Mouse (Mus musculus): ENCODE measurements at regions not wholly inside any gene's neighbourhood (a gene's known extent, or its start where the extent isn't known, plus 50 kb on each side); places are given as distances from the start of the nearest gene placed in this dataset.
A peak's percentile ranks its signal among the peaks of the same experiment; 100 is the strongest.

DNA sequence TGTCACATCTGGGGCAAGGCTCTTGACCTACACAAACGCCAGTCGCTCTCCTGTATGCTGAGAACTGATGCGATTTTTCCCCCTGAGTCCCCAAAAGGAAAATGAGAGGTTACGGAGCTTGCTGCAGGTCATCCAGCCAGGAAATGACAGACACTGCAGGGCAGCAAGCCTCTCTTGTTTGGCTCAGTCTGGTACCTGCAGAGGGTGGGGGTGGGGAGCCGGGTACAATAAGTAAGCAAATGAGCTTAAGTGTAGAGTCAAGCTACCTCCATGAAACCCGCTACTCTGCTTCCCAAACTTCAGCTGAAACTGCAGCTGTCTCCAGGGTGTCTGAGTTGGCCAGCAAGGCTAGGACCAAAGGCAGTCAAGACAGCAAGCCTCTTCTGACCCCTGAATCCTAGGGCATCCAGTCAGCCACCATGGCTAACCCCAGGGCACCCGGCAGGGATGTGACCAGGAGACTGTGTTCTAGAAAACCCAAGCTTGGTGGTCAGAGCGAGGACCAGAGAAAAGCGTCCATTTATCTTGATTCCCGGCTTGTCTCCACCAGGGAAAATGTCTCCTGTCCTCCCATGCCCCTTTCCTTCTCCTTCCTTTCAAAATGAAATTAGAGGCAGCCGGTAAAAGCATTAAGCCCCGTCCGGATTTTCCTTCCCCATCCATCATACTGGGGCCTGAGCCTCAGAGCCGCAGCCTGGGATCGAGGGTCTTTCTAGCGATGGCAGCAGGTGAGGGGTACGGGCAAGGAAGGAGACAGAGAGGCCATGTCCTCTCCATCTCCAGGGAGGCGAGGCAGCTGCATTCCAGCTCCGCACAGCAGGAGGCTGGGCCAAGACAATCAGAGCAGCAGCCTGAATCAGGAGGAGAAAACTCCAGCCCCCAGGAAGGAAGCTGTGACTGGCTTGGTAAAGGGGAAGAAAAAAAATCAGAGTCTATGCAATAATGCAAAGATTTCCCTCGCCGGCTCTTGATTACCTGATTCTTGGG, 100.2 kb upstream of the Rpl38 start:
- 11% methylated on average over 21 of the region's 21 CpGs for WGBS
- H3K36me3 ChIP-seq (ENCODE audit: insufficient read depth), result no peaks in the 10 kb centered on the region
- H3K4me2 ChIP-seq, result no peak overlapping the region
- H3K9ac ChIP-seq, result no peak overlapping the region
- peaks cover 6% of the 10 kb centered on the region; the same call in 1 of the 2 replicates for H3K9me3 ChIP-seq (ENCODE audit: low read depth, low read length)
- H3K27me3 ChIP-seq (ENCODE audit: insufficient read depth, low read length), result peaks cover 20% of the 10 kb centered on the region; the same call in 1 of the 2 replicates
- no peak for TF ChIP-seq CTCF (IDR thresholded peaks at IDR 0.05; ENCODE audit: low read depth)
- no peak overlapping the region for H3K27ac ChIP-seq (ENCODE audit: low read depth)
- H3K4me3 ChIP-seq (ENCODE audit: low read depth, low read length), result no peak overlapping the region
- no peak for DNase-seq
- no peaks in the 10 kb centered on the region for H3K4me1 ChIP-seq (ENCODE audit: insufficient read depth)
- ATAC-seq (ENCODE audit: insufficient read depth), result no peak

DNA sequence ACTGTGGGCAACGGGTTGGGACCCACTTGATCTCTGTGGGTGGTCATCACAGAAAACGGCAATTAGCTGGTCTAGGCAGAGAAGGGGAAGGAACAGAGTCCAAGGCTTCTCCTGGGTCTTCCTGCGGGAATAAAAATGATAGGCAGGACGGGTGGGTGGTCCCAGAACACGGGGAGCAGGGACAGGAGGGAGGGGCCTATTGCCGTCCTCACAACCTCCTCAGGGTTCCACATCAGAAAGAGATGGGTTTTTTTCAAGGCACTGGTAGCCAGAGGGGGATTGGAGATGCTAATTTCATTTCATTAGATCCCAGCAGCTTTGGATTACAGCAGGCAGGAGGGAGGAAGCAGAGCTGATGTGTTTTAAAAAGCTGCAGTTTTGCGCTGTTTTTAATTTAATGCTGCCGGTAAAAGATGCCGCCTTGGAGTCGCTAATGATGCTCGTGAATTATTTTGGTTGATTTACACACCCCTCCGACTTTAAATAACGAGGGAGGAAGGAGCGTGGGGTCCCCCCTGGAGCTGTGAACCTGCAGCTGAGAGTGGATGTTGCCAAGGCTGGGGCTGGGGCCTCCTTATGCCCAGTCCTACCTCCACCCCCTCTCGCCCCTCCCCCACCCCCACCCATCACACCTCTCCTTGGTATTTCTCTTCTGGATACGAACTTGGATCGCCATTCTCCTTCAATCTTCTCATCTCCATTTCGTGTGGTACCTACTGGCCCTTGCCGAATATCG, 101.1 kb upstream of the Rpl38 start:
- Histone ChIP-seq H3K9ac (no peak overlapping the region), H3K4me3 (ENCODE audit: low read depth, low read length) (no peak overlapping the region), H3K4me2 (no peak overlapping the region), H3K36me3 (ENCODE audit: insufficient read depth) (no peaks in the 10 kb centered on the region), H3K27ac (ENCODE audit: low read depth) (no peak overlapping the region), H3K9me3 (ENCODE audit: low read depth, low read length) (peaks cover 6% of the 10 kb centered on the region; the same call in 1 of the 2 replicates), H3K27me3 (ENCODE audit: insufficient read depth, low read length) (peaks cover 20% of the 10 kb centered on the region; the same call in 1 of the 2 replicates), H3K4me1 (ENCODE audit: insufficient read depth) (no peaks in the 10 kb centered on the region)
- ATAC-seq (ENCODE audit: insufficient read depth) (no peak), DNase-seq (no peak)
- whole genome bisulfite sequencing, result 11% methylated on average over 20 of the region's 20 CpGs
- TF ChIP-seq CTCF (IDR thresholded peaks at IDR 0.05; ENCODE audit: low read depth), result no peak

DNA sequence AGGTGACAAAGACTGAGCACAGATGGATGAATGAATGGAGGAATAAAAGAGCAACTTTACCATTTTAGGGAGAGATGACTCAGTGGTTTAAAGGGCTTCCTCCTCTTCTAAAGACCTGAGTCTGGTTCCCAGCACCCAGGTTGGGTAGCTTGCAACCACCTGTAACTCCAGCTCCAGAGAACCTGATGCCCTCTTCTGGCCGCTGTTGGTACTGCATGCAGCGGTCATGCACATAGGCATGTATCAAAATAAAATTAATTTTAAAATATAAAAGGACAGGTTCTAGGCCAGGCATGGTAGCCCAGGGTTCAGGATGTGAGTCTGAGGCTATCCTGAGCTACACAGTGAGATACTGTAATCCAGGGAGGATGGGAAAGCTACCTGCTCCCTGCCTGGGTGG, 103.4 kb upstream of the Rpl38 start:
- H3K4me2 ChIP-seq, result no peak overlapping the region
- H3K4me1 ChIP-seq (ENCODE audit: insufficient read depth), result 0 out of 2 replicates have a peak, but pooled peaks cover 3% of the 10 kb centered on the region
- H3K4me3 ChIP-seq (ENCODE audit: low read depth, low read length), result no peak overlapping the region
- no peak overlapping the region for H3K27ac ChIP-seq (ENCODE audit: low read depth)
- 84% methylated on average over 2 of the region's 2 CpGs for WGBS
- DNase-seq (no peak), ATAC-seq (ENCODE audit: insufficient read depth) (no peak)
- H3K27me3 ChIP-seq (ENCODE audit: insufficient read depth, low read length), result peaks cover 20% of the 10 kb centered on the region; the same call in 1 of the 2 replicates
- TF ChIP-seq CTCF (IDR thresholded peaks at IDR 0.05; ENCODE audit: low read depth), result peak; percentile 43; the same call in 1 of the 2 replicates
- H3K9me3 ChIP-seq (ENCODE audit: low read depth, low read length), result peaks cover 6% of the 10 kb centered on the region; the same call in 1 of the 2 replicates
- no peak overlapping the region for H3K9ac ChIP-seq
- H3K36me3 ChIP-seq (ENCODE audit: insufficient read depth), result no peaks in the 10 kb centered on the region

DNA sequence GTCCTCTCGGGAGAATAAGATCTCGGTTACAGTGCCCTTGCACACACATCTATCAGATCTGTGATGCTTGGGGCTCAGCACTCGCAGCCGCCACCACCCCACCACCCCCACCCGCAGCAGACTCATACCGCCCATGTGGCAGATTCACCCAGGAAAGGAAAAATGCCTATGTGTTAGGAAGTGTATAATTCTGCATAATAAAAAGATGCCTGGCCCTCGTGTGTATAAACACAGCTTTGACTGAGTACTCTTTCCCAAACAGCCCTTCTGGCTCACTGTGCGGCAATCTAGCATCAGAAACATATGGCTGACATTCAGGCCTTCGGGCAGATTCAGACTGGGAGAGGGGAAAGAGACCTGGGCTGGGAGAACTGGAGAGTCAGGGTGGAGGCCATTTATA, 105.2 kb upstream of the Rpl38 start:
- Histone ChIP-seq H3K4me1 (ENCODE audit: insufficient read depth) (0 out of 2 replicates have a peak, but pooled peaks cover 3% of the 10 kb centered on the region), H3K27me3 (ENCODE audit: insufficient read depth, low read length) (peaks cover 14% of the 10 kb centered on the region; the same call in 1 of the 2 replicates), H3K9me3 (ENCODE audit: low read depth, low read length) (peaks cover 6% of the 10 kb centered on the region; the same call in 1 of the 2 replicates), H3K4me3 (ENCODE audit: low read depth, low read length) (no peak overlapping the region), H3K27ac (ENCODE audit: low read depth) (no peak overlapping the region), H3K4me2 (no peak overlapping the region), H3K9ac (no peak overlapping the region), H3K36me3 (ENCODE audit: insufficient read depth) (no peaks in the 10 kb centered on the region)
- no peak for TF ChIP-seq CTCF (IDR thresholded peaks at IDR 0.05; ENCODE audit: low read depth)
- WGBS, result 67% methylated on average over 9 of the region's 9 CpGs
- ATAC-seq (ENCODE audit: insufficient read depth) (no peak), DNase-seq (no peak)

DNA sequence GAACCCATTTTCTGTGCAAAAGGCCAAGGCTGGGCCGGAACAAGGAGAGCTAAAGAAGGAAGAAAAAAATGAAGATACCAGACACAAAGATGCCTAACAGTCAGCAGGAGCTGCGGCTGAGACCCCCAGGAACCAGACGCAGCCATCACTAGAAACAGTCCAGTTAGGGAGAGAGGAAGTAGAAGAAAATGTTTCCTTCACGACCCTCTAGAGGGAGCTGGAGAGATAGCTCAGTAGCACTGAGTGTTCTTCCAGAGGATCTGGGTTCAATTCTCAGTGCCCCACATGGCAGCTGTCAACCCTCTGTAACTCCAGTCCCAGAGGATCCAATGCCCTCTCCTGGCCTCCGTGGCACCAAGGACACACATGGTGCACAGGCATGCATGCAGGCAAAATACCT, 113.7 kb upstream of the Rpl38 start:
- 0 out of 2 replicates have a peak overlapping the region, but pooled peaks have one; percentile 21 for H3K27ac ChIP-seq (ENCODE audit: low read depth)
- H3K27me3 ChIP-seq (ENCODE audit: insufficient read depth, low read length), result no peaks in the 10 kb centered on the region
- H3K9ac ChIP-seq, result no peak overlapping the region
- H3K4me1 ChIP-seq (ENCODE audit: insufficient read depth), result peaks cover 6% of the 10 kb centered on the region; the same call in 1 of the 2 replicates
- H3K4me3 ChIP-seq (ENCODE audit: low read depth, low read length), result no peak overlapping the region
- no peak overlapping the region for H3K4me2 ChIP-seq
- H3K36me3 ChIP-seq (ENCODE audit: insufficient read depth), result no peaks in the 10 kb centered on the region
- 0 out of 2 replicates have a peak, but pooled peaks have one; percentile 23 for TF ChIP-seq CTCF (IDR thresholded peaks at IDR 0.05; ENCODE audit: low read depth)
- DNase-seq (peak; percentile 28), ATAC-seq (ENCODE audit: insufficient read depth) (no peak)
- H3K9me3 ChIP-seq (ENCODE audit: low read depth, low read length), result no peaks in the 10 kb centered on the region
- WGBS, result 49% methylated on average over 5 of the region's 5 CpGs

DNA sequence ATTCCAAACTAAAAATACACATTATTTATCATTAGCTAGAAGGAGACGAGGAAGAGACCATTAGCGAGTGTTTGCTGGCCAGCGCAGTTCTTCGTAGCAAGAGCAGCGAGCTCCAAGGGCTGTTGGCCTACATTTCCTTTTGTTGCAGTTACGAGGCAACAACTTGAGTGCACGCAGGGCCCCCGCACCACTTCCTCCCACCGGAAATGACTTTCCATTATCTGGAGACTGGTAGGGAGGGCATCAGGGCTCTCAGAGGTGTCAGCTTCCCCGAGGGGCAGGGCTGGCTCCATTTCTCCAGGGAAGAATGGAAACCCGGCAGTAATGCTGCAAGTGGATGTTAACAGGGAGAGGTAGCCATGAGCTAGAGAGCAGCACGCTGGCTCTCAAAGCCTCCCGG, 114.3 kb upstream of the Rpl38 start:
- Histone ChIP-seq H3K4me1 (ENCODE audit: insufficient read depth) (peaks cover 6% of the 10 kb centered on the region; the same call in 1 of the 2 replicates), H3K9ac (no peak overlapping the region), H3K27me3 (ENCODE audit: insufficient read depth, low read length) (no peaks in the 10 kb centered on the region), H3K9me3 (ENCODE audit: low read depth, low read length) (no peaks in the 10 kb centered on the region), H3K4me3 (ENCODE audit: low read depth, low read length) (no peak overlapping the region), H3K27ac (ENCODE audit: low read depth) (0 out of 2 replicates have a peak overlapping the region, but pooled peaks have one; percentile 21), H3K4me2 (no peak overlapping the region), H3K36me3 (ENCODE audit: insufficient read depth) (no peaks in the 10 kb centered on the region)
- TF ChIP-seq CTCF (IDR thresholded peaks at IDR 0.05; ENCODE audit: low read depth), result no peak
- DNase-seq (peak; percentile 71), ATAC-seq (ENCODE audit: insufficient read depth) (0 out of 2 replicates have a peak, but pooled peaks have one; percentile 31)
- 19% methylated on average over 13 of the region's 13 CpGs for WGBS

Data from lung, embryonic 14.5 days (tissue).